Mouse (Mus musculus): ENCODE measurements around the gene Smim13. TPM values are rescaled to one million over a fixed set of nuclear protein-coding genes. Genes with fewer than 3 reads are reported as not detected.
"Not testable (repeated sequence)": the region's sequence is repeated elsewhere in the genome, so short reads cannot be mapped to it uniquely, and the experiment has no call there.

Gene Smim13
- polyA plus RNA-seq, 1 experiment from 2014 or later = 24.9 TPM

DNA sequence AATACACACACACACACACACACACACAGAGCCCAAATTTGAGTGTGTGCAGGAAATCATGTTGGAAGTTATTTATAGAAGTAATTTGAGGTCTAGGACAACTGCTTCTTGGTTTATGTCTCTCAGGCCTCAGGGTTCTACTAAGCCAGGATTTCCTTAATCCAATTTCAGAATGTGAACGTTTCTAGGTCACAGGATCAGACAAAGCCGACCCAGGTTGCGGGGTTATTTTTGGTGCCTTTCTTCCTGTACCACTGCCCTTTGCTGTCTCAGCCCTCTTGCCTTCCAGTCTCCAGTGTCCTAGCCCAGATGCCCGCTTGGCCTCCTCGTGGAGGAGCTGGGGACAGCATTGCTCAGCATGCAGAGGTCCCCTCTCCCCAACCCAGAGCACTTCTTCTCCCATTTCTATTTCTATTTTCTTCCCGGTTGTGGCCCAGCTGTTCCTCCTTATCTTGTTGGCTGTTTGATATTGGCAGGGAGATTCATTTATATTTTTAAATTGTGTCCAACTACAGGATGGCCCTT lies 5.3 kb upstream of the Smim13 start:
- Histone ChIP-seq H3K9me3 (no peaks in the 10 kb centered on the region), H3K4me1 (peaks cover 6% of the 10 kb centered on the region), H3K4me3 (no peak overlapping the region), H3K9ac (no peak overlapping the region), H3K27me3 (replicated peaks) (0 out of 2 replicates have a peak, but pooled peaks cover 13% of the 10 kb centered on the region), H3K27ac (no peak overlapping the region), H3K36me3 (replicated peaks) (no peaks in the 10 kb centered on the region), H3K4me2 (no peak overlapping the region)
- no peak for ATAC-seq (replicated peaks)
- WGBS = 57% methylated on average over 6 of the region's 6 CpGs

DNA sequence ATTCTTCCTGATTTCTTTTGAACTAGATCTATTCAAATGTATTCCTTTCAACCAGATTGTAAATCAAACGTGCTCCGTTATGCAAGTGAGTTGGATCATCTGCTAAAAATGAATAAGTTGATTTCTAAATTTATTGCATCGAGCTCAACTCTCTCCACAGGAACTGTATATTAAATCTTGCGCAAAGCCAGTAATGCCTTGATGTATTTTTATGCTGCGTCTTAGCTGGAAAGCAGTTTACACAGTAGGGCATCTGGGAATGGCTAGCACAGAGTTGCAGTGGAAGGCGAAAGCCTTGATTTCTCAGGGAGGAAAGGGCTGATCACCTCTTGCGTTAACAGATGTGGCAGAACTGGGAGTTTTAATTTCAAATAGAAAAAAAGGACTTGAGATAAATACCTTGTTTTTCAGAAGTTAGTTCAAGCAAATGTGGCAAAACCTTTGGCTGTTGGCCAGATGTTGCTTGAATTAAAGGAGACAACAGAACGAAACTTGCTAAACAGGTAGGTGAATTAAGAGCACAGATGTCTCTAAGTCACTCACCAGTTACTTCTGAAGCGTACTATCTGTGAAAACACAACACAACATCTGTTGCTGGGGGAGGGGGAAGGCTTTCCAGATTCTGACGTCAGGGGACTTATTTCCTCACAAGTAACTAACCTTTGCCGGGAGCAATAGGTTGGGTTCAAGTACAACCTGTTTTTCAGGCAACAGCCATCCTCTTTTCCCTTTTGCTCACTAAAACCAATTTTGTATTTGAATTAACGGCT lies 708 bp upstream of the Smim13 start:
- H3K36me3 ChIP-seq (replicated peaks) = no peaks in the 10 kb centered on the region
- H3K9ac ChIP-seq = peak overlapping the region; percentile 40
- H3K27me3 ChIP-seq (replicated peaks) = 0 out of 2 replicates have a peak, but pooled peaks cover 10% of the 10 kb centered on the region
- H3K9me3 ChIP-seq = no peaks in the 10 kb centered on the region
- peak overlapping the region; percentile 59 for H3K4me2 ChIP-seq
- H3K4me1 ChIP-seq = peaks cover 17% of the 10 kb centered on the region
- ATAC-seq (replicated peaks) = peak; percentile 18
- WGBS = 47% methylated on average over 12 of the region's 12 CpGs
- peak overlapping the region; percentile 90 for H3K27ac ChIP-seq
- peak overlapping the region; percentile 78 for H3K4me3 ChIP-seq

DNA sequence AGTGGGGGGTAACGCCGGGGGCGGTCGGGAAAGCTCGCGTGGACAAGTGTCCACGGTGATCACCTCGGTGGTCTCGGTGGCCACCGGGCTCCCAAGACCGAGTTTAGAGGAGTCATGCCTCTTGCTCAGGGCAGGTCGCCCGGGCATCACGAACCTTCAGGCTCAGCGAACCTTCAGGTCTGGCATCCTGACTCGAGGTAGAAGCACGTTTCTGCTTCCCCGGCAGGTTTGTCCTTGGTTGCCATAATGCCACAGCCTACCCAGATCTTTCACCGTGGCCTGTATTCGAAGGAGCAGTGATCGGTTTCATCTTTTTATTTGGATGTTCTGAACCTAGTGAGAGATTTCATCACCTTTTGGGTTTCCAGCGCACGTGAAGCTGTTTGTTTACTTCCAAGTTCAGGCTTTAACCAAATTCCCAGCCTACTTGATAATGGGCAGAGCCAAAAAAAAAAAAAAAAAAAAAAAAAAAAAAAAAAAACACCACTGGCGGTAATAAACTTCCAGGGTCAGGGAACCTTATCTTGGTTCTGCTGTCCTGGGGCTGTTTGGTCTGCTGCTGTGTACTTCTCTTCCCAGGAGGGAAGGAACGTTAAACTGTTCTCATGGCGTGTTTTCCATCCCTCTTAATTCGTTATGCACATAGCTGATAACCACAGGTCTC lies 806 bp downstream of the Smim13 start:
- peak overlapping the region; percentile 59 for H3K4me2 ChIP-seq
- H3K9me3 ChIP-seq = no peaks in the 10 kb centered on the region
- H3K4me3 ChIP-seq = peak overlapping the region; percentile 78
- no peak for ATAC-seq (replicated peaks)
- peak overlapping the region; percentile 90 for H3K27ac ChIP-seq
- 2% methylated on average over 27 of the region's 27 CpGs for WGBS
- peaks cover 17% of the 10 kb centered on the region for H3K4me1 ChIP-seq
- peak overlapping the region; percentile 83 for H3K9ac ChIP-seq
- H3K36me3 ChIP-seq (replicated peaks) = no peaks in the 10 kb centered on the region
- H3K27me3 ChIP-seq (replicated peaks) = 0 out of 2 replicates have a peak, but pooled peaks cover 10% of the 10 kb centered on the region

DNA sequence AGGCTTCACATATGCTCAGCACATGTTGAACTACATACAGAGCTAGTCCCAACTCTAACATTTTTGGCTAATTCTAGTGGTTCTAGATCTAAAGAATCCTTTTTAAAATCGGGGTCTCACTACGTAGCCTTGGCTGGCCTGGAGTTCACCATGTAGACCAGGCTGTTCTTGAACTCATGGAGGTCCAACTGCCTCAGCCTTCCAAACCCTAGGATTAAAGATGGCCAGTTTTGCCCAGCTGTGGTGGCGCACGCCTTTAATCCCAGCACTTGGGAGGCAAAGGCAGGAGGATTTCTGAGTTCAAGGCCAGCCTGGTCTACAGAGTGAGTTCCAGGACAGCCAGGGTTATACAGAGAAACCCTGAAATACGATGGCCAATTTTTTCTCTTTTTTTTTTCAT lies 1.6 kb downstream of the Smim13 start:
- WGBS = 92% methylated on average over 5 of the region's 5 CpGs
- peak overlapping the region; percentile 59 for H3K4me2 ChIP-seq
- peaks cover 17% of the 10 kb centered on the region for H3K4me1 ChIP-seq
- H3K27me3 ChIP-seq (replicated peaks); H3K9me3 ChIP-seq; H3K27ac ChIP-seq; H3K36me3 ChIP-seq (replicated peaks); ATAC-seq (replicated peaks); H3K9ac ChIP-seq: not testable (repeated sequence)
- peak overlapping the region; percentile 78; the same call in 1 of the 2 replicates for H3K4me3 ChIP-seq

DNA sequence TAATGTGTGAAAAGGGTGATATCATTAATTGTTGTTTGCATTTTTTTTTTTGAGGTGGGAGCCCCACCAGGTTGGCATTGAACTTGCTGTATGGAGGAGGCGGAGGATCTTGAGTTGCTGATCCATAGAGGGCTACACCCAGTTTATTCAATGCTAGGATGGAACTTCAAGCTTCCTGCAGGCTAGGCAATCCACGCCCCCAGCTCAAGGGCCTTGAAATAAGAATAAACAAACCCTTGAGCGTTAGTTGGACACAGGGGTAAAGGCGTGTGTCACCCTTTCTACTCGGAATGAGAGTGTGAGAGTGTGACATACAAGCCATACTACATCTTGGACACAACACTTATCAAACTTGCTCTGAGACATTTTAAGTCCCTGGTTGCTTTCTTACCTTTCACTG lies 2.0 kb downstream of the Smim13 start:
- H3K4me2 ChIP-seq = no peak overlapping the region
- H3K36me3 ChIP-seq (replicated peaks) = no peaks in the 10 kb centered on the region
- no peak for ATAC-seq (replicated peaks)
- H3K27ac ChIP-seq = no peak overlapping the region
- 0 out of 2 replicates have a peak, but pooled peaks cover 7% of the 10 kb centered on the region for H3K27me3 ChIP-seq (replicated peaks)
- no peak overlapping the region for H3K9ac ChIP-seq
- peaks cover 17% of the 10 kb centered on the region for H3K4me1 ChIP-seq
- H3K9me3 ChIP-seq = no peaks in the 10 kb centered on the region
- H3K4me3 ChIP-seq = no peak overlapping the region
- WGBS = 88% methylated on average over 5 of the region's 5 CpGs

DNA sequence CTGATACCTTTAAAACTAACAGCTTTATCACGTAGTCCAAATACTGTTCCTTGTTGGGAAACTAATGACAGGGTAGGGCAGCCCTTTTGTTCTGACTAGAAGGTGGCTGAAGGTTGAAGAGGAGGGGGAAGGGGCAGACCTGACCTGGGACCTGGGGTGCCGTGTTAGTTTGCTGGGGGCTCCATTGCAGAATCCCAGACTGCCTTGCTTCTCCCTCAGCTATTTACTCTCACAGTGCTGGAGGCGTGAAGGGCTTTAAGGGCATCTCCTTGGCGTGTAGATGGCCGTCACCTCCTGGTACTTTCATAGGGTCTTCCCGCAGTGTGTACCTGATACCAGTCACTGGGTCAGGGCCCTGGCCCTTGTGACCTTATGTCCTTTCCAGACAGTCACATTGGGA lies 2.5 kb downstream of the Smim13 start:
- ATAC-seq (replicated peaks) = no peak
- Histone ChIP-seq H3K27me3 (replicated peaks) (0 out of 2 replicates have a peak, but pooled peaks cover 4% of the 10 kb centered on the region), H3K4me1 (peaks cover 17% of the 10 kb centered on the region), H3K9ac (no peak overlapping the region), H3K36me3 (replicated peaks) (no peaks in the 10 kb centered on the region), H3K4me2 (no peak overlapping the region), H3K9me3 (no peaks in the 10 kb centered on the region), H3K27ac (no peak overlapping the region), H3K4me3 (no peak overlapping the region)
- whole genome bisulfite sequencing = 89% methylated on average over 6 of the region's 6 CpGs

DNA sequence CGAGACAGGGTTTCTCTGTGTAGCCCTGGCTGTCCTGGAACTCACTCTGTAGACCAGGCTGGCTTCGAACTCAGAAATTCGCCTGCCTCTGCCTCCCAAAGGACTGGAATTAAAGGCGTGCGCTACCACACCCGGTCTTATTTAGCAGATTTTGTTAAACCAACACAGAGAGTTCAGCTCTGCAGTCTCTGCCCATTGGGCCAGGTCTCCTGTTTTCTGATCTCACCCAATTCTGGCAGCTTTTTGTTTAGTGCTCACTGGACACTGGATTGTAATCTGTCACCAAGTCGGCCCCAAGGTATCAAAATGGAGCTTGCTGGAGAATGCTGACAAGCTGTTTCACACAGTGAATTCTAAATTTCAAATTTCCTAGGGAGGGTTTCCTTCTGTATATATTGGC lies 3.1 kb downstream of the Smim13 start:
- Histone ChIP-seq H3K4me2 (no peak overlapping the region), H3K36me3 (replicated peaks) (no peaks in the 10 kb centered on the region), H3K4me3 (no peak overlapping the region), H3K27ac (no peak overlapping the region), H3K9ac (no peak overlapping the region), H3K4me1 (peaks cover 17% of the 10 kb centered on the region), H3K27me3 (replicated peaks) (0 out of 2 replicates have a peak, but pooled peaks cover 3% of the 10 kb centered on the region), H3K9me3 (no peaks in the 10 kb centered on the region)
- ATAC-seq (replicated peaks) = no peak
- 90% methylated on average over 7 of the region's 7 CpGs for WGBS

DNA sequence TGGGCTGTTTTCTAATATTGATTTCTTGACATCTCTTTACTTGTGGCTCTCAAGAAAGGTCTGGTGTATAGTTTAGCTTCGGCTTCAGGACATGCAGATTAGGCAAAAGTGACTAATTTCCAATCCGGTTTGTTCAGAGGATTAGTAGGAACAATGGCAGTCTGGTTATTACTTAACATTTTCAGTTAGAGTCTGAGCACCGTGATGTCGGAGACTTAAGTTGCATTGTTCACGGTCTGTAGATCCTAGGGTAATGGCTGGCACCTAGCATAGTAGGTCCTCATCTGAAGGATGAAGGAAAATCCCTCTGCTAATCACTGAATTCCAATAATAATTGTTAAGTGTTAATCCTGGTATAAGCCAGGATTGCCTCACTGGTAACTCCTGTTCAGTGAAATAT lies 6.5 kb downstream of the Smim13 start:
- H3K27me3 ChIP-seq (replicated peaks) = no peaks in the 10 kb centered on the region
- peaks cover 7% of the 10 kb centered on the region; the same call in 1 of the 2 replicates for H3K4me1 ChIP-seq
- no peak for ATAC-seq (replicated peaks)
- H3K27ac ChIP-seq = no peak overlapping the region
- no peaks in the 10 kb centered on the region for H3K36me3 ChIP-seq (replicated peaks)
- no peak overlapping the region for H3K4me2 ChIP-seq
- H3K4me3 ChIP-seq = no peak overlapping the region
- no peaks in the 10 kb centered on the region for H3K9me3 ChIP-seq
- no peak overlapping the region for H3K9ac ChIP-seq
- WGBS = 55% methylated on average over 5 of the region's 5 CpGs

DNA sequence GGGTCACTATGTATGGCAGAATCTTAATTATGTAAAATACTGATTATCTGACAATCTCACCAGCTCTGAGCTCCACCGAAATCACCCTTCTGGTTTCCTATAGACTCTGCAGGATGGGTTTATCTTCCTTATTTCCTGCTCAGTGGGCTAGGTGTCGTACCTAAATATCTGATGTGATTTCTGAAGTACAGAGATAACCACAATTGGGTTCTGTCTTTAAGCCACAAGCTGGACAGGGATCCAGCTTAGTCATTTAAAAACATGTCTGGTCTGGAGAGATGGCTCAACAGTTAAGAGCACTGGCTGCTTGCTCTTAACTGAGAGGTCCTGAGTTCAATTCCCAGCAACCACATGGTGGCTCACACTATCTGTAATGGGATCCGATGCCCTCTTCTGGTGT lies 7.3 kb downstream of the Smim13 start:
- 91% methylated on average over 3 of the region's 3 CpGs for WGBS

DNA sequence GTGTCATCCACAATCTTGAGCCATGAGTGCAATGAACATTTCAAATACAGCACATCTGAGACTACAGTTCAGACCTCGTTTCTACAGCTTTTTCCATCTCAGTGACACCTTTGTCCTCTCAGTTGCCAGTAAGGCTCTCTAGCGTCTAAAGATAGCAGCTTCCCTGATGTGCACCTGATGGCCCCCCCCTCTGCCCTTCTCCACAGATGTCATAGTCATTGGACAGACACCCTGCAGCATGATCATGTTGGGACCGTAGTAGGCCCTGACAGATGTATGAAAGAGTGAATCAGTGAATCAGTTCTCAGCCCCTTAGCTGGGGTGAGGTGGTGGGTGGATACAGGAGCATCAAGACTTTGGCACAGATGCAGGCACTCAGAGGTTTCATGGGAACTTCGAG lies 8.2 kb downstream of the Smim13 start:
- 78% methylated on average over 4 of the region's 4 CpGs for WGBS
- no peaks in the 10 kb centered on the region for H3K9me3 ChIP-seq

More for the DNA sequence above, 7.3 kb downstream of the Smim13 start:
- H3K27ac ChIP-seq = no peak overlapping the region
- H3K36me3 ChIP-seq (replicated peaks) = no peaks in the 10 kb centered on the region
- H3K9ac ChIP-seq = no peak overlapping the region
- no peak for ATAC-seq (replicated peaks)
- no peak overlapping the region for H3K4me3 ChIP-seq
- no peaks in the 10 kb centered on the region for H3K27me3 ChIP-seq (replicated peaks)
- no peak overlapping the region for H3K4me2 ChIP-seq
- no peaks in the 10 kb centered on the region for H3K9me3 ChIP-seq
- 0 out of 2 replicates have a peak, but pooled peaks cover 4% of the 10 kb centered on the region for H3K4me1 ChIP-seq

DNA sequence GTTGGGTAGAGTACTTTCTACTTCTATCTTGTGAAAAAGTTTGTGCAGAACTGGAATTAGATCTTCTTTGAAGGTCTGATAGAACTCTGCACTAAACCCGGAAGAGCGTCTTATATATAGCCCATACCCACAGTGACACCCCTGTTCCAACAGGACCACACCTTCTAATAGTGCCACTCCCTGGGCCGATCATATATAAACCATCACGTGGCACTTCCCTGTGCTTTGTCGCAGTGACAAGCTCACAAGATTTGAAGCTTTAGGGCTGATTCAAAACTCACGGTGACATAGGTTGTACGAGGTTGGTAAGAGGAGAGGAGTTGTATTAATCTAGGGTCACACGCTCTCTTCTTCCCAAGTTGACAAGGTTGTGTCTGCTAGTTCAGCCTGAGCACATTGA lies 12.0 kb downstream of the Smim13 start:
- not testable (repeated sequence) for H3K36me3 ChIP-seq (replicated peaks); H3K4me2 ChIP-seq; H3K27ac ChIP-seq; H3K4me3 ChIP-seq; ATAC-seq (replicated peaks); H3K4me1 ChIP-seq; H3K9me3 ChIP-seq; H3K9ac ChIP-seq; H3K27me3 ChIP-seq (replicated peaks)
- WGBS = 94% methylated on average over 8 of the region's 8 CpGs

More for the DNA sequence above, 8.2 kb downstream of the Smim13 start:
- H3K4me2 ChIP-seq = no peak overlapping the region
- no peaks in the 10 kb centered on the region for H3K27me3 ChIP-seq (replicated peaks)
- H3K4me3 ChIP-seq = no peak overlapping the region
- H3K36me3 ChIP-seq (replicated peaks) = no peaks in the 10 kb centered on the region
- ATAC-seq (replicated peaks) = no peak
- no peak overlapping the region for H3K9ac ChIP-seq
- no peaks in the 10 kb centered on the region for H3K4me1 ChIP-seq
- no peak overlapping the region for H3K27ac ChIP-seq

DNA sequence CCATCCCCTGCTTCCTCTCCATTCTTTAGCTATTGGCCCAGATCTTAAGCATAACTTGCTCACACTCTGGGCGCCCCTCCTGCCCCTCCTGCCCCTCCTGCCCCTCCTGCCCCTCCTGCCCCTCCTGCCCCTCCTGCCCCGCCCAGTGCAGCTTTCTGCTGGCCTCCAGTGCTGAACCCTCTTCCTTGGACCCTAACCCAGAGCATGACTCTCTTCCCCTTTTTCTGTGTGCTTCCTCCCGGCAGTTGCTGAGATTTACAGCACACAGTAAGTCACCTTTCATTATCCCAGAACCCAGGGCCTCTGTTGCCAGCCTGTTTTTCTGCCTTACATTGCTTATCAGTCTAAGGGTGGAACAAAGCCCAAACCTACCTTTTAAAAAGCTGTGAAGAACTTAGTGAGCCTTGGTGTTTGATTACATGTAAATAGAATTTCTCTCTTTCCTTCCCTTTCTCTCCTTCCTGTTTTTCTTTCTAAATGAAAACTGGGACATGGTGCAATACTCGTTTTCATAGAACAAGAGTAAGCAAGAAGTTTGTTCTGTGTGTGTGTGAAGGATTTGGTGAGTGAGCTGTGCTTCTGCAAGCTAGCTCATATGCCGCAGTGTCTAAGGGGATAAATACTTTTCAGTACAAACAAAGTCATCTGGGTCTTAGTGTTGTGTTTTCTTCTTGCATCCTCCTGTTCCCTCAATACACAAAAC lies 13.8 kb downstream of the Smim13 start:
- no peak overlapping the region for H3K27ac ChIP-seq
- H3K27me3 ChIP-seq (replicated peaks) = no peaks in the 10 kb centered on the region
- ATAC-seq (replicated peaks) = no peak
- H3K4me2 ChIP-seq = no peak overlapping the region
- WGBS = 84% methylated on average over 5 of the region's 5 CpGs
- no peak overlapping the region for H3K9ac ChIP-seq
- H3K4me1 ChIP-seq = no peaks in the 10 kb centered on the region
- no peak overlapping the region for H3K4me3 ChIP-seq
- no peaks in the 10 kb centered on the region for H3K9me3 ChIP-seq
- H3K36me3 ChIP-seq (replicated peaks) = no peaks in the 10 kb centered on the region

All from midbrain, embryonic 15.5 days (tissue).